Mouse (Mus musculus) erythroblast, embryonic 14.5 days (primary cell): ENCODE results near the gene Atp13a1. TPM values are rescaled to one million over a fixed set of nuclear protein-coding genes. Genes with fewer than 3 reads are reported as not detected.
A peak's percentile ranks its signal among the peaks of the same experiment; 100 is the strongest.

Experiments used
- H3K27me3 ChIP-seq: 2 replicates; pipeline ENCODE4 v1.6.1; 2012; ENCODE audit warnings: inconsistent platforms; ENCODE audit not compliant: control insufficient read depth
- H3K36me3 ChIP-seq: 2 replicates; pipeline ENCODE4 v1.6.1; 2012; ENCODE audit warnings: mild to moderate bottlenecking, inconsistent platforms; ENCODE audit not compliant: control insufficient read depth
- H3K4me1 ChIP-seq: 2 replicates; pipeline ENCODE4 v1.6.1; 2012; ENCODE audit warnings: inconsistent platforms; ENCODE audit not compliant: control insufficient read depth
- H3K4me3 ChIP-seq: replicated peaks from 2 replicates; pipeline ENCODE3; 2012; ENCODE audit warnings: moderate library complexity, mild to moderate bottlenecking, inconsistent platforms
- H3K9me3 ChIP-seq: 2 replicates; pipeline ENCODE4 v1.6.1; 2012; ENCODE audit warnings: low read length, inconsistent platforms, mixed read lengths; ENCODE audit not compliant: control insufficient read depth
- GATA1 ChIP-seq: IDR thresholded peaks from 2 replicates; pipeline ENCODE4 v1.6.1; 2012; ENCODE audit warnings: low read length, inconsistent platforms, mixed read lengths
- TAL1 ChIP-seq: IDR thresholded peaks from 3 replicates; pipeline ENCODE4 v1.6.1; 2012; ENCODE audit warnings: low read length, inconsistent platforms, mixed read lengths
- polyA plus RNA-seq: library from polyadenylated mRNA; stranded (reverse); fragments of >175 nt; gene quantifications from 2 replicates; pipeline ENCODE4 v1.2.3, GENCODE M21; 2012

The Atp13a1 gene
- polyA plus RNA-seq, 1 experiment = 2.2 TPM

DNA sequence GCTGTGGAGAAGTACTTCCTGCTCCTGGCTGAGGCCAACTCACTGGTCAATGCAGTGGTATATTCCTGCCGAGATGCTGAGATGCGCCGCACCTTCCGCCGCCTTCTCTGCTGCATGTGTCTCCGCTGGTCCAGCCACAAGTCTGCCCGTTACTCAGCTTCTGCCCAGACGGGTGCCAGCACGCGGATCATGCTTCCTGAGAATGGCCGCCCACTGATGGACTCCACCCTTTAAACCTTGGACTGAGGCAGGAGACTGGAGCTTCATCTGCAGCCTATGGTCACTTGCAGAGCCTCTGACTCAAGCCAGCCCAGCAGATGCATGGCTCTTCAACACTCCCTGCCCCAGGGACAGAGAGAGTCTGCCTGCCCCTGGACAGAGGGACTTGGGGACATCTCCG lies 35.4 kb downstream of the Atp13a1 start:
- H3K9me3 ChIP-seq = no peaks in the 10 kb centered on the region
- no peak overlapping the region for H3K4me3 ChIP-seq
- H3K36me3 ChIP-seq = no peaks in the 10 kb centered on the region; the same call in 1 of the 2 replicates
- peaks cover 12% of the 10 kb centered on the region for H3K4me1 ChIP-seq
- no peak for TF ChIP-seq TAL1
- no peak for TF ChIP-seq GATA1
- peaks cover 13% of the 10 kb centered on the region for H3K27me3 ChIP-seq

DNA sequence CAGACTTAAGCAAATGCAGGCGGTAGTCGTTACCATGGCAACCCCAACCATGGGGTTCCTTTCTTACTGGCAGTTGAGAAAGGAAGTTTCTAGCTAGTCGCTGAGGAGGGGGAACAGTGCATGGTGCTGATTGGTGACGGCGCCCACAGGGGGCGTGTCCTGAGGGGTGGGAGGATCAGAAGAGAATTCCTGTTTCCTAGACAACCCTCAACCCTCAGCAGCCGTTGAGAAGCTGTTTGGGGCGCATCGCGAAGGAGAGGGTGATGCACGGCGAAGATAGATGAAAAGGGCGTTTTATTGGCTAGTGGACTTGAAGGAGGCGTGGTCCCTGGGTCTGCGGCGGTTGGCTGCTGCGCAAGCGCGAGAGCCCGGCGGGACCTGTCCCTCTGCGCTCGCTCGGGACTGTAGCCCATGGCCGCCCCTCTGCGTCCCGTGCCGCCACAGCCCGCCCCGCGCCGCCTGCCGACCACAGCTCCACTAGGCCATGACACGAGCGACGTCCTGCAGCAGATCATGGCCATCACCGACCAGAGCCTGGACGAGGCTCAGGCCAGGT lies 41.4 kb downstream of the Atp13a1 start, which contains the start of gene Pbx4:
Gene Pbx4 (plus strand): TSS at position 194 of the 556 bp plus-strand sequence.
- Histone ChIP-seq H3K9me3 (no peaks in the 10 kb centered on the region), H3K4me1 (peaks cover 13% of the 10 kb centered on the region), H3K36me3 (no peaks in the 10 kb centered on the region), H3K27me3 (peaks cover 11% of the 10 kb centered on the region), H3K4me3 (peak within 1 kb of the TSS; percentile 72)
- TF ChIP-seq TAL1 (no peak), GATA1 (peak; percentile 51; the same call in 1 of the 2 replicates)

DNA sequence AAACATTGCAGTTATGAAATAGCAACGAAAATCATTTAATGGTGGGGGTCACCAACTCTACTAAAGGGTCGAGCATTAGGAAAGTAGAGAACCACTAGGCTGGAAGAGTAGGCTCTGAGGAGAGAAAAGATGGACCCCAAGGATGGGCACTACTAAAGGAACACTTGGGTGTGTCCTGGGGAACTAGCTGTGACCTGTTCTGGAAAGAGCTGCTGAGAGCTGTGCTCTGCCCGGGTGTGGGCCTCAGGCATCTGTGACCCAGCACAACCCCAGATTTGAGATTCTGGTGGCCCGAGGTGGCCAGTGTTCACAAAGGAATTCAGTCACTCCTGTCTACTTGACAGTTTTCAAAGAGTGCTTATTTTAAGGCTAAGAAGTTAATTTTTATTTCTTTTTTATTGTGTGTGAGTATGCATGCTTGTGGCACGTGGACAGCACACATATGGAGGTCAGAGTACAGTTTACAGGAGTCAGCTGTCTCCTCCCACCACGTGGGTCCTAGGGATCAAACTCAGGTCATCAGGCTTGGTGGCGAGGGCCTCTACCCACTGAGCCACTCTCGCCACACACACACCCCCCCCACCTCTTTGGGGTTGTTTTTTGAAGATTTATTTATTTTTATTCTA lies 46.2 kb downstream of the Atp13a1 start:
- Histone ChIP-seq H3K4me1 (peaks cover 10% of the 10 kb centered on the region), H3K36me3 (no peaks in the 10 kb centered on the region), H3K4me3 (no peak overlapping the region), H3K27me3 (peaks cover 11% of the 10 kb centered on the region), H3K9me3 (no peaks in the 10 kb centered on the region)
- no peak for TF ChIP-seq TAL1
- TF ChIP-seq GATA1 = no peak

DNA sequence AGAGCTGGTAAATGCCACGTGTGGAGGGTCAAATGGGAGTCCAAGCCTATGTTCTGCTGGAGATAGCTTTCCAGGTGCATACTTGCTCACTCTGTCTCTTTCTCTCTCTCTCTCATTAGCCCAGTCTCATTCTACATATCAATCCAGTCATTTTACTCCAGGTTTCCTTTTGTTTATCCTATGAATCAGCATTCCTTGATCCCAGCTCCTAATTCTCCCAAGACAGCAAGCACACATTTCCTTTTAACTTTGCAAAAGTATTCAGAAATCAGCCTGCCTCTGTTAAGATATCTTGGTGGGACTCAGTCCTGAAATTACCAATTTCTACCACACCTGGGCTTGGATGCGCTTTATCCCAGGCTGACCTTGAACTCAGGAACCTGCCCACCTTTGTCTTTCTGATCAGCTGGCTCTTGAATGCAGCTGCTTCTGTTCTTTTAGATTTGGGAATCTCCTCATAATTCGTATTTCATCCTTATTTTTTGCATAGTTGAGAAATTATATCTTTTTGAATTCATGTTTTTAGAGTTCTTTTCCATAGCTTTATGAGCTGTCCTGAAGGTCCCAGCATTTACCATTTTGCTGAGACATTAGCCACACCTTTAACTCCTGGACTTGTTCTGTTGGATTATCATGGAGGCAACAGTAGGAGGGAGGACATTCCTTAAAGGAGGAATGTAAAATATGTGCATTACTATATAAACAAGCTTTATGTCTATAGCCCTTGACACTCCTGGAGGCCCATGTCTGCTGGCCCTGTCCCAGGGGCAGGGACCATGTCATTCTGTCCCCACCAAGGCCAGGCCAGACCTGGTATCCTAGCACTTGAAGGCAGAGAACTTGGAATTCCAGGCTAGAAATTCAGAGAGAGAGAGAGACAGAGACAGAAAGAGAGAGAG lies 56.5 kb downstream of the Atp13a1 start:
- Histone ChIP-seq H3K9me3 (no peaks in the 10 kb centered on the region), H3K4me1 (peaks cover 42% of the 10 kb centered on the region), H3K4me3 (no peak overlapping the region), H3K36me3 (no peaks in the 10 kb centered on the region), H3K27me3 (no peaks in the 10 kb centered on the region)
- TF ChIP-seq TAL1 (no peak), GATA1 (no peak)

DNA sequence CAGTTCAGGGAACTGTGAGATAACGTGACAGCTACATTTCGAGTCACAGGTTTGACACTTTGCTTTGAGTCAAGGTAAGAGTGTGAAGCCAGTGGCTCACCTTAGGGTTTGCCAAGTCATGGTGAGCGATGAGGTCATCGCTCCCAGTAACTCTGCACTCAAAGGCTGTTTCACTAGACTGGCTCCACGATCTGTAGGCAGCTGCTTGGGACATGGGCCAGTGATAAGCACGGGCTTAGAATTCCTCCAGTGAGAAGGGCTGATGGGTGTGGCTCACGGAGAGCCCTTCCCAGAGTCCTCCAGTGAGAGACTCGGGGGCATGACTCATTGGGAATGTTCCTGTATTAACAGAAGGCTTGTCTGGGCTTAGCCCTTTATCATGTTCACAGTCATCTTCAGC lies 58.0 kb downstream of the Atp13a1 start:
- no peak overlapping the region for H3K4me3 ChIP-seq
- H3K9me3 ChIP-seq = no peaks in the 10 kb centered on the region
- TF ChIP-seq GATA1 (no peak), TAL1 (no peak)
- no peaks in the 10 kb centered on the region for H3K27me3 ChIP-seq
- H3K4me1 ChIP-seq = peaks cover 42% of the 10 kb centered on the region
- no peaks in the 10 kb centered on the region for H3K36me3 ChIP-seq

DNA sequence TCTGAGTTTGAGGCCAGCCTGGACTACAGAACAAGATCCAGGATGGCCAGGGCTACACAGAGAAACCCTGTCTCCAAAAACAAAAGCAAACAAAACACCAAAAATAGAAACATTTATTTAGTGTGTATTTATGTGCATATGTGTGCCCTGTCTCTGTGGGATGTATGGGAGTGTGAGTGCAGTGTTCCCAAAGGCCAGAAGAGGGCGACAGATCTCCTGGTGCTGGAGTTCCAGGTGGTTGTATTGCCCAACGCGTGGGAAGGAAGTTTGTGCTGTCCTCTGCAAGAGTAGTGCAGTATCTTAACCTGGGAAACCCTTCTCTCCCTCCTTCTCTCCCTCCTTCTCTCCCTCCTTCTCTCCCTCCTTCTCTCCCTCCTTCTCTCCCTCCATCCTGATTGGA lies 58.9 kb downstream of the Atp13a1 start:
- Histone ChIP-seq H3K4me1 (peaks cover 40% of the 10 kb centered on the region), H3K36me3 (no peaks in the 10 kb centered on the region), H3K9me3 (no peaks in the 10 kb centered on the region), H3K27me3 (no peaks in the 10 kb centered on the region), H3K4me3 (no peak overlapping the region)
- TF ChIP-seq GATA1 (no peak), TAL1 (no peak)

DNA sequence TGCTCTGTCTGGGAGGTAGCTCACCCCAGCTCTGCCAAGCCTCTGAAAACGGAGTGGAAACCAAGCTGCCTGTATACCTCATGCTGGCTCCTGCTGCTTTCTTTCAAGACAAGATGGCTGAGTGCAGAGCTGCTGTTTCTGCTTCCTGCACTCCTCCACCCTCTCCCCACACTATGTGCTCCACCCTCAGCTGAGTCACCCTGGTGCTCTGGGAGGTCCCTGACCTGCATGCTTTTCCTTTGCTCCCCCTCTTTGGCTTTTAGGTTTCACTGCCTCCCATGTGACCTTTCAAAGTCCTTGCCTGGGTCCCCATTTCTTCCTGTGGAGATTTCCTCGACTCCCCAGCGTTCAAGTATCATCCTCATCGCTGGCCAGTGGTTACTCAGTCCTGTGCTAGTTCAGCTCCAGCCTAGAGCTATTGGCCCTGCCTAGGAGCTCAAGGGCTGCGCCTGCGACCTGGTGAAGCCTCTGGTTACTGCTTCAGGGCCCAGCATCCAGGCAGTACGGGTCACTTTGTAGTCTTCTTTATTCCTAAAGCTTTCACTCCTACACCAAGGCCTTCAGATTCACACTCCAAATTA lies 60.1 kb downstream of the Atp13a1 start:
- Histone ChIP-seq H3K27me3 (no peaks in the 10 kb centered on the region), H3K4me1 (peaks cover 40% of the 10 kb centered on the region), H3K4me3 (peak overlapping the region; percentile 3), H3K9me3 (no peaks in the 10 kb centered on the region), H3K36me3 (no peaks in the 10 kb centered on the region)
- TF ChIP-seq GATA1 = no peak
- TF ChIP-seq TAL1 = no peak

DNA sequence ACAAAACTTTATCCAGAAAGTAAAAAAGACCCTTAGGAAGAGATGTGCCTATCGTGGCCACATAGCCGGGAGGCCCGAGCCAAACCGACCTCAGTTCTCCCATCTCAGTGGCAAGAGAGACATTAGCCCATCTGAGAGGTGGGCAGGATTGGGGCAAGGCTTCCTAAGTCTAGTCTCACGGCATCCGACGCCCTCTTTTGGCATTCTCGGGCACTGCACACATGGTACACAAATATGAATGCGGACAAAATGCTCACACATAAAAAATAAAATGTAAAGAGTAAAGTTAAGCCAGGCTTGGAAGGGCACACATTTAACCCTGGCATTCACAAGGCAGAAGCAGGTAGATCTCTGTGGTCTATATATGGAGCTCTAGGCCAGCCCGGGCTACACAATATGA lies 62.9 kb downstream of the Atp13a1 start:
- TF ChIP-seq GATA1 (no peak), TAL1 (no peak)
- no peaks in the 10 kb centered on the region for H3K27me3 ChIP-seq
- peaks cover 33% of the 10 kb centered on the region for H3K4me1 ChIP-seq
- no peaks in the 10 kb centered on the region for H3K9me3 ChIP-seq
- H3K36me3 ChIP-seq = no peaks in the 10 kb centered on the region
- no peak overlapping the region for H3K4me3 ChIP-seq

Other genes with a start within 250 kb of the Atp13a1 start
- 0.11 and 0.16 TPM in 2 replicates for gene Zfp868, start 165.6 kb upstream of the Atp13a1 start, polyA plus RNA-seq
- not detected in 2 replicates for gene Zfp964, start 136.7 kb upstream of the Atp13a1 start, polyA plus RNA-seq
- 0.08 and 0.14 TPM in 2 replicates for gene Zfp869, start 80.4 kb upstream of the Atp13a1 start, polyA plus RNA-seq
- 0.10 TPM in 1 of 2 replicates, not detected in the other for gene Zfp963, start 41.2 kb upstream of the Atp13a1 start, polyA plus RNA-seq
- gene Gm20422, start 16.3 kb upstream of the Atp13a1 start, polyA plus RNA-seq = not detected in 2 replicates
- gene Zfp866, start within 50 bp of the Atp13a1 start, polyA plus RNA-seq = 0.07 and 0.09 TPM in 2 replicates
- gene Gmip, start 17.5 kb downstream of the Atp13a1 start, polyA plus RNA-seq = 0.22 and 0.32 TPM in 2 replicates
- gene Lpar2, start 31.3 kb downstream of the Atp13a1 start, polyA plus RNA-seq = 0.01 TPM in 1 of 2 replicates, not detected in the other
- 0.13 and 0.24 TPM in 2 replicates for gene Pbx4, start 41.3 kb downstream of the Atp13a1 start, polyA plus RNA-seq
- gene Cilp2, start 96.5 kb downstream of the Atp13a1 start, polyA plus RNA-seq = not detected in 2 replicates
- 0.10 and 0.18 TPM in 2 replicates for gene Tssk6, start 111.0 kb downstream of the Atp13a1 start, polyA plus RNA-seq
- 18.1 and 19.7 TPM in 2 replicates for gene Ndufa13, start 111.4 kb downstream of the Atp13a1 start, polyA plus RNA-seq
- gene Yjefn3, start 111.5 kb downstream of the Atp13a1 start, polyA plus RNA-seq = 0.17 and 0.58 TPM in 2 replicates
- 5.9 and 8.1 TPM in 2 replicates for gene Gatad2a, start 205.2 kb downstream of the Atp13a1 start, polyA plus RNA-seq